Mouse (Mus musculus): Measurements from ENCODE around the gene Klhl42.

DNA sequence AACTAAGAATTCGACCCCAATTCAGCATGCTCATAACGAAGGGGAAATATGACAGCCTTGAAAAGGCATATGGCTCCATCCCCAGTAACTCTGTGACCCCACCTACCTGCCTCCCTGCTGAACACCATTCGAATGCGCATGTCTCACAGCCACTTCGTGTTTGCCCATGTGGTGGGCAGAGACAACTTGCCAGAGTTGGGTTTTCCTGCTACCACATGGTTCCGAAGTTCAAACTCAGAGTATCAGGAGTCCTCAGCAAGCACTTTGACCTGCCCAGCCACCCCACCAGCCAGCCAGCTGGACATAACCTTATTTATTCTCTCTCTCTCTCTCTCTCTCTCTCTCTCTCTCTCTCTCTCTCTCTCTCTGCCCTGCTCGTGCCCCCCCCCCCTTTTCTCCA, 3.4 kb upstream of the Klhl42 start:
- TF ChIP-seq EP300 (IDR thresholded peaks at IDR 0.05; ENCODE audit: low read depth) (no peak), CTCF (IDR thresholded peaks at IDR 0.05; ENCODE audit: low read depth) (no peak)
